Mouse (Mus musculus): ENCODE measurements around the gene Slc30a10.

DNA sequence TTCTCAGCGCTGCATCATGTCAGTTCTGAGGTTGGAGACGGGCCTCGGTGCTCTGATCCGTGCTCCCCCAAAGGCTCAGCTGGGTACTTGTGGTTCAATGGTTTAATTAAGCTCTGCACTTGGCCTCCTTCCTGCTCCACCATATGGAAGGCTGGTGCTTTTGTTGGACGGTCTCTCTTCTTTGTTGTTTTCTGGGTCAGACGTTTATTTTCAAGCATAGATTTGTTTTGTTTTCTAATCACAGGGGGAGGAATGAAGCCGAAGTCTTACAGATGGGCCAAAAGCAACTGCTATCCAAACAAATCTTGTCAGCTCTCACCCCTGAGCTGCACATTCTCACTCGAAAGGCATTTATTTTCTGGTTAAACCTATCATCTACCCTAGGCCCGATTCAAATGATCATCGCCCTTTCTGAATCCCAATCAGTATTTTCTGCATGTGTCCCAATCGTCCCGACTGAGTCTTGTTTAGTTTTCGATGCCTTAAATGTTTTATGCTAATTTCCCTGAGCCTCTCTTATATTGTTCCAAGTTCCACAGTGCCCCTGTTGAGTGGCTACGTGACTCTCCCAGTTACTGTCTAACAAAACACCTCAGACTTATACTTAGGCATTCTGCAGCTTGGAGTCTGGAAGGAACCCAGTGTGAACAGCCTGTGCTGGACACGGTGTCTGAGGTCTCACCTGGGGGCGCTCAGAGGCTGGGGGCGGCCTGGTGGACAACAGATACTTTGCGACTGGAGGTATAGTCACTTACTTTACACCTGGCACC, 12.8 kb upstream of the Slc30a10 start:
- TF ChIP-seq POLR2A (IDR thresholded peaks at IDR 0.05; ENCODE audit: insufficient read depth, low read depth, low read length) (no peak), CTCF (IDR thresholded peaks at IDR 0.05) (no peak)
